Mouse (Mus musculus): Measurements from ENCODE around the gene Lamb1.

DNA sequence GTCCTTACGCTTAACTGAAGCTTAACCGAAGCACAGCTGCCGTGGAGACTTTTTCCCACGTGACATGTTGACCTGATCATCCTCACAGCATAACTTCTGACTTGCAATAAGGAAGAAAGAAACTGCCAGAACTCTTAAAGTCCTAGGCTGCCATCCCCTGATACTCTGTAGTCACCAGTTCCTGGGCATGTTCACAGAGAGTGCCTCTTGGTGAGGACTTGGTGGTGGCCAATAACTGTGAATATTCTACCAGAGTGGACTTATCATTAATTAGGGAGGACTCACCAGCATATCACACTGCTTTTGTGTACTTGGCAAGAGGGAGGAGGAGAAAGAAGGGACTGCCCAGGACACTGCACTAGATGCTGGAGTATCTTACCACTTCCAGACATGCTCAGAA lies 33.1 kb downstream of the Lamb1 start:
- no peak for TF ChIP-seq CTCF (conservative IDR thresholded peaks at IDR 0.05; ENCODE audit: low read length)
- no peak for TF ChIP-seq POU5F1 (IDR thresholded peaks at IDR 0.05; ENCODE audit: borderline replicate concordance, low read length)

All from E14TG2a.4 (cell line).